Mouse (Mus musculus) kidney, adult 2 months (tissue): Measurements from ENCODE around the gene Pdzd2.

ENCODE experiments used
- CTCF ChIP-seq: fragments of 200-500 bp; conservative IDR thresholded peaks from 2 replicates; pipeline ENCODE4 v1.5.1; 2011; ENCODE audit warnings: low read depth, mild to moderate bottlenecking, control low read depth, low read length, moderate library complexity, mixed read lengths; ENCODE audit not compliant: insufficient read depth, insufficient read length
- POLR2A ChIP-seq: fragments of 200-500 bp; IDR thresholded peaks from one replicate; pipeline ENCODE4 v1.6.1; 2011; ENCODE audit warnings: low read depth, low read length, control low read depth

DNA sequence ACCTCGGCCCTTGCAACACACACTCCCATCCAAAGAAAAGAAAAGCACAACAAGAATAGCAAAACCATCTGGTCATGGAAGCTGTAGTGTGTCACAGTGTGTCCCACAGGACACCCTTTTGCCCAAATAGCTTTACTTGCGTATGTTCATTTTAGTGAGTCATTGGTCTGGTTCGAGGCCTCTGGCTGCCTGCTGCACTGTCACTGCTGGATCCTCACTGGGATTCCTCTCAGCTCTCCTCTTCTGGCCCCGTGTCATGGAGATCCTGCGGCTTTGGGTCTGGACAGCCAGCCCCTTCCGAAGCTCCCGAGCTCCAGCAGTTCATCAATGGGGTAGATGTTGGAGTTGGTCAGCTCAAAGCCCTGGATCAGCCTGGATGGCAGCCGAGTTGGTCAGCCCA lies 421.3 kb downstream of the Pdzd2 start:
- TF ChIP-seq POLR2A (no peak), CTCF (no peak)
